Mouse (Mus musculus) C2C12 (cell line): ENCODE data around the gene Cdca4. TPM values are rescaled to one million over a fixed set of nuclear protein-coding genes. Genes with fewer than 3 reads are reported as not detected.

ENCODE experiments used
- H3K27me3 ChIP-seq: one replicate; pipeline ENCODE4 v1.6.1; 2011; ENCODE audit not compliant: control insufficient read depth, insufficient read depth, insufficient read length
- H3K36me3 ChIP-seq: one replicate; pipeline ENCODE4 v1.6.1; 2011; ENCODE audit not compliant: control insufficient read depth, insufficient read depth
- H3K4me3 ChIP-seq: one replicate; pipeline ENCODE4 v1.5.1; 2011; ENCODE audit warnings: mild to moderate bottlenecking, control low read depth; ENCODE audit not compliant: poor library complexity, insufficient read depth, severe bottlenecking
- H3K79me2 ChIP-seq: one replicate; pipeline ENCODE4 v1.6.1; 2011; ENCODE audit not compliant: control insufficient read depth, insufficient read depth
- H3K79me3 ChIP-seq: one replicate; pipeline ENCODE4 v1.6.1; 2011; ENCODE audit warnings: low read depth, control low read depth
- H3ac ChIP-seq: one replicate; pipeline ENCODE3; 2011; ENCODE audit warnings: low read depth; ENCODE audit not compliant: control insufficient read depth, insufficient read length
- CEBPB ChIP-seq: IDR thresholded peaks from one replicate; pipeline ENCODE4 v1.6.1; 2011; ENCODE audit warnings: low read depth, mild to moderate bottlenecking, control low read depth, moderate library complexity
- CTCF ChIP-seq: IDR thresholded peaks from one replicate; pipeline ENCODE4 v1.5.1; 2011; ENCODE audit not compliant: control insufficient read depth, insufficient read depth, insufficient read length
- FOSL1 ChIP-seq: IDR thresholded peaks from one replicate; pipeline ENCODE4 v1.8.0; 2011; ENCODE audit warnings: mild to moderate bottlenecking, low read length; ENCODE audit not compliant: poor library complexity, insufficient read depth, severe bottlenecking
- MAX ChIP-seq: IDR thresholded peaks from one replicate; pipeline ENCODE4 v1.6.1; 2011; ENCODE audit warnings: mild to moderate bottlenecking, control low read depth
- MYOD1 ChIP-seq: IDR thresholded peaks from one replicate; pipeline ENCODE4 v1.6.1; 2011; ENCODE audit warnings: low read depth; ENCODE audit not compliant: control insufficient read depth, insufficient read length
- MYOG ChIP-seq: IDR thresholded peaks from one replicate; pipeline ENCODE4 v1.6.1; 2011; ENCODE audit not compliant: control insufficient read depth, insufficient read length; ENCODE audit errors: extremely low read depth
- USF1 ChIP-seq: IDR thresholded peaks from one replicate; pipeline ENCODE4 v1.6.1; 2011; ENCODE audit warnings: low read depth, mild to moderate bottlenecking, control low read depth, moderate library complexity
- polyA plus RNA-seq: library from polyadenylated mRNA; unstranded; fragments of >200 nt; fragmentation: generic; extraction: Trizol; gene quantifications from one replicate; pipeline ENCODE4 v1.2.1, GENCODE M21; 2012; ENCODE audit warnings: missing spikeins

The Cdca4 gene
- polyA plus RNA-seq, 1 experiment, result 61.9 TPM

DNA sequence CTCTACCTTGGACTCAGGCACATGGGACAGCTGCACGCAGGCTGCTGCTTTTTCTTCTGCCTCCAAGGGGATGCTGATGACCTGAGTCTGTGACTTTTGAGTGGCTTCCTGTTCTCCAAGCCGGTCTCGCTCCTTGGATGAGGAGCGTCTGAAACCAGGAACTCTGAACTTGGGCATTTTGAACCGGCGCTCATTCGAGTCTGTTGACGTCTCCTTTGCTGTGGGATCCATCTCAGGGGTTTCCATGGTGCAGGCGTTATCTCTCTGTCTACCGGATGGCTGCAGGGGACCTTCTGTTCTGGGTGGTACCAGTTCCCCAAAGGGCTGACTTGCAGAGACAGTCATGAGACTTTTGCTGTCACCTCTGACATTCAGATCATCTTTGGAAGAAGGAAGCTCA is 54.7 kb downstream of the Cdca4 start:
- Histone ChIP-seq H3K36me3 (peaks cover 6% of the 10 kb centered on the region), H3K27me3 (no peaks in the 10 kb centered on the region), H3K79me2 (no peaks in the 10 kb centered on the region), H3ac (no peak overlapping the region), H3K79me3 (no peaks in the 10 kb centered on the region), H3K4me3 (no peak overlapping the region)
- TF ChIP-seq CEBPB (no peak), FOSL1 (no peak), MAX (no peak), MYOG (no peak), CTCF (no peak), MYOD1 (no peak), USF1 (no peak)

DNA sequence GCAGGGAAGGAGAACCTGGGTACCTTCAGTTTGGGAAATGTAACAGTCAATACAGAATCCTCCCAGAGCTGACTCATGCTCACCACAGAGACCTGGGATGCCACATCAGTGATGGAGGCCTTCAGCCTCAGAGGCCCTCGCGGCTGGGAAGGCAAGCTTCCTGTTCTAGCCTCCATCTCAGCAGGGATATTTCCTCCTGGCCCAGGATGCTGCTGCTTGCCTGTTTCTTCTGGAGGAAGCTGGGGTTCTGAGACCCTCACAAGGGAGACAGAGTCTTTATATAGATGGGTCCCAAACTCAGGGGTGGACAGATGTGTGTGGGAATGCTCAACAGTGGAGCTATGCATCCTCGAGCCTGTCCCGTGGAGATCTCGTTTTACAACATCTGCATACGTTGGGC is 55.2 kb downstream of the Cdca4 start:
- H3K36me3 ChIP-seq, result peaks cover 6% of the 10 kb centered on the region
- no peak for TF ChIP-seq CEBPB
- no peak for TF ChIP-seq MAX
- TF ChIP-seq MYOG, result no peak
- TF ChIP-seq CTCF, result no peak
- TF ChIP-seq MYOD1, result no peak
- TF ChIP-seq USF1, result no peak
- no peak for TF ChIP-seq FOSL1

DNA sequence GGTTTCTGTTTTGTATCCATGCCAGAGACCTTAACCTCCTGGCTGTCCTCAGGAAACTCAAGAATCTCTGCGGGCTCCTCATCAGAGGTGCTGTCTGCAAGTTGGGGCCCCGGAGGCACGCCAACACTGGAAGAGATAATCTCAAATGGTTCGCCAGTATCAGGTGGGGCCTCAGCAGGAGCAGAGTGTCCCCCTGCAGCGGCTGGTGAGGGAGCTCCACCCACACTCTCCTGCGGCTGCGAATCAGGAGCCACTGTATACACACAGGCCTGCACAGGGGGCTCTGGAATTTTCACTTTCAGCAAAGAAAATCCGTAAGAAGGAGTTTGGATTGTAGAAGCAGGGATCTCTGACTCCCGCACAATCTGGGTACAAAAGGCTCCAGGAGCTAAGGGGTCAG is 55.9 kb downstream of the Cdca4 start:
- no peaks in the 10 kb centered on the region for H3K79me2 ChIP-seq
- no peaks in the 10 kb centered on the region for H3K79me3 ChIP-seq
- H3ac ChIP-seq, result no peak overlapping the region
- TF ChIP-seq FOSL1 (no peak), MYOG (no peak), CTCF (no peak), CEBPB (no peak), MAX (no peak), MYOD1 (no peak), USF1 (no peak)
- H3K36me3 ChIP-seq, result peaks cover 6% of the 10 kb centered on the region
- no peaks in the 10 kb centered on the region for H3K27me3 ChIP-seq
- H3K4me3 ChIP-seq, result no peak overlapping the region

More for the DNA sequence above, 55.2 kb downstream of the Cdca4 start:
- H3K4me3 ChIP-seq, result no peak overlapping the region
- H3ac ChIP-seq, result no peak overlapping the region
- H3K27me3 ChIP-seq, result no peaks in the 10 kb centered on the region
- H3K79me3 ChIP-seq, result no peaks in the 10 kb centered on the region
- H3K79me2 ChIP-seq, result no peaks in the 10 kb centered on the region

DNA sequence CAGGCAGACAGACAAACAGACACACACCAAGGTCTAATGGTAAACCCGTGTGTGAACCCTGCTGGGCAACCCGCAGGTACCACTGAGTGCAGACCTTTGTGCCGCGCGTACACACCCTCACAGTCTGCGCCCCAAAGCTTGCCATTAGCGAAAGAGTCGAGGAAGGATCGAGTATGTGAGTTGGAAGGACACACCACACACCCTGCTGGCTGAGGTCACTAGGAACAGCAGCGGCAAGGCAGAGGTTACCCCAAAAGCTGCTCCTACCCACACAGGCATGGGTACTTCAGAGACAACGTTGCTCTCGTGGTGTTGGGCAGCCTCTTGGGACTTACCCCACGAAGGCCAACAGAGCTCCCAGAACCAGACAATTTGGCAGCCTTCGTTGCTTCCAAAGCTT is 56.9 kb downstream of the Cdca4 start:
- no peaks in the 10 kb centered on the region for H3K79me2 ChIP-seq
- H3K79me3 ChIP-seq, result no peaks in the 10 kb centered on the region
- H3ac ChIP-seq, result no peak overlapping the region
- TF ChIP-seq MYOG, result no peak
- TF ChIP-seq FOSL1, result no peak
- no peak for TF ChIP-seq MAX
- no peak for TF ChIP-seq MYOD1
- TF ChIP-seq USF1, result no peak
- TF ChIP-seq CEBPB, result no peak
- TF ChIP-seq CTCF, result no peak
- no peaks in the 10 kb centered on the region for H3K27me3 ChIP-seq
- H3K36me3 ChIP-seq, result peaks cover 6% of the 10 kb centered on the region
- no peak overlapping the region for H3K4me3 ChIP-seq

DNA sequence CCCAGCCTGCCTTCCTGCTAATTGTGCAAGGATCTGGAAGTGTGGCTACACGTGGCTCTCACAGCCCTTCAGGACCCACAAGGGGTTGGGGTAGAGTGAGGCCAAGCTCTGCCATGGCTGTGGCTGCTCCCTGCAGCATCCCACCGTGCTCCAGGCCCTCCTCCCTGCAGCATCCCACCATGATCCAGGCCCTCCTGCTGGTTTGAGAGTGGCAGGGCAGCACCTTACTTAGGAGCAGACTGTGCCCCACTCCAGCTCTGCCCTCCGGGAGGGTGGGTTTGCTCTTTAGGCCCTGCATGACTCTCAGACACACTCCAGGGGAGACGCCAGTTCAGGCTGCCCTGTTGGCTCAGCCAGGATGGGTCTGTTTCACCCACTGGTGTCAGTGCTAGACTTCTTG is 58.8 kb downstream of the Cdca4 start:
- no peak overlapping the region for H3K4me3 ChIP-seq
- no peaks in the 10 kb centered on the region for H3K27me3 ChIP-seq
- no peak overlapping the region for H3ac ChIP-seq
- no peaks in the 10 kb centered on the region for H3K79me3 ChIP-seq
- H3K79me2 ChIP-seq, result no peaks in the 10 kb centered on the region
- no peak for TF ChIP-seq MYOD1
- TF ChIP-seq MYOG, result no peak
- TF ChIP-seq MAX, result no peak
- no peak for TF ChIP-seq USF1
- TF ChIP-seq CEBPB, result no peak
- TF ChIP-seq FOSL1, result no peak
- TF ChIP-seq CTCF, result no peak
- H3K36me3 ChIP-seq, result peaks cover 5% of the 10 kb centered on the region

Other genes starting within 250 kb of the Cdca4 start
- gene Inf2, start 240.6 kb downstream of the Cdca4 start, polyA plus RNA-seq, result 118 TPM
- gene Adssl1, start 209.4 kb downstream of the Cdca4 start, polyA plus RNA-seq, result 10.1 TPM
- gene Siva1, start 184.7 kb downstream of the Cdca4 start, polyA plus RNA-seq, result 164 TPM
- 297 TPM for gene Akt1, start 154.5 kb downstream of the Cdca4 start, polyA plus RNA-seq
- 4.2 TPM for gene Zbtb42, start 150.6 kb downstream of the Cdca4 start, polyA plus RNA-seq
- gene Cep170b, start 109.0 kb downstream of the Cdca4 start, polyA plus RNA-seq, result 33.3 TPM
- gene Pld4, start 68.8 kb downstream of the Cdca4 start, polyA plus RNA-seq, result not detected
- gene Ahnak2, start 26.8 kb downstream of the Cdca4 start, polyA plus RNA-seq, result 15.8 TPM
- 25.2 TPM for gene Clba1, start 20.5 kb downstream of the Cdca4 start, polyA plus RNA-seq
- 0.06 TPM for gene Gpr132, start 38.8 kb upstream of the Cdca4 start, polyA plus RNA-seq
- gene Jag2, start 100.4 kb upstream of the Cdca4 start, polyA plus RNA-seq, result 85.1 TPM
- 77.7 TPM for gene Nudt14, start 112.7 kb upstream of the Cdca4 start, polyA plus RNA-seq
- gene Btbd6, start 147.1 kb upstream of the Cdca4 start, polyA plus RNA-seq, result 17.2 TPM
- 27.2 TPM for gene Brf1, start 171.3 kb upstream of the Cdca4 start, polyA plus RNA-seq
- gene Pacs2, start 185.1 kb upstream of the Cdca4 start, polyA plus RNA-seq, result 48.8 TPM
- not detected for gene Tex22, start 245.1 kb upstream of the Cdca4 start, polyA plus RNA-seq